Mouse (Mus musculus) inflammation-experienced regulatory T-cells, adult 6 months (primary cell): ENCODE data around the gene Grik4. TPM values are rescaled to one million over a fixed set of nuclear protein-coding genes. Genes with fewer than 3 reads are reported as not detected.

ENCODE experiments used
- ATAC-seq: one replicate; pipeline ENCODE4 v1.8.0; 2017
- polyA plus RNA-seq, 3 experiments: library from polyadenylated mRNA; unstranded; fragments of 100-300 nt; shearing (Covaris generic); gene quantifications; one replicate each; pipeline ENCODE4 v1.2.1; 2017

The Grik4 gene
- polyA plus RNA-seq, 3 experiments from 2014 or later, result 0.06 to 0.08 TPM; not detected in 1

- no peak for ATAC-seq
These were observed 201.9 kb downstream of the Grik4 start for GRCm38 (mm10) chr9:42742385-42742784.

- ATAC-seq, result no peak
These were observed 207.5 kb downstream of the Grik4 start for GRCm38 (mm10) chr9:42736697-42737335.

GRCm38 (mm10) chr9:42735086-42735485 is 209.2 kb downstream of the Grik4 start:
- no peak for ATAC-seq

GRCm38 (mm10) chr9:42732731-42733318 is 211.5 kb downstream of the Grik4 start:
- no peak for ATAC-seq

GRCm38 (mm10) chr9:42728472-42728871 is 215.8 kb downstream of the Grik4 start:
- ATAC-seq, result no peak

- ATAC-seq, result no peak
These were observed 216.6 kb downstream of the Grik4 start for GRCm38 (mm10) chr9:42727661-42728060.

GRCm38 (mm10) chr9:42727186-42727585 is 217.1 kb downstream of the Grik4 start:
- no peak for ATAC-seq

GRCm38 (mm10) chr9:42724099-42724498 is 220.2 kb downstream of the Grik4 start:
- no peak for ATAC-seq

- ATAC-seq, result no peak
These were observed 221.8 kb downstream of the Grik4 start for GRCm38 (mm10) chr9:42722501-42722900.

- no peak for ATAC-seq
These were observed 222.6 kb downstream of the Grik4 start for GRCm38 (mm10) chr9:42721718-42722117.

GRCm38 (mm10) chr9:42721146-42721545 is 223.1 kb downstream of the Grik4 start:
- ATAC-seq, result no peak

- no peak for ATAC-seq
These were observed 230.4 kb downstream of the Grik4 start for GRCm38 (mm10) chr9:42713912-42714311.

GRCm38 (mm10) chr9:42705848-42706247 is 238.4 kb downstream of the Grik4 start:
- no peak for ATAC-seq

GRCm38 (mm10) chr9:42703191-42703854 is 241.0 kb downstream of the Grik4 start:
- ATAC-seq, result no peak

GRCm38 (mm10) chr9:42702231-42703132 is 241.8 kb downstream of the Grik4 start:
- ATAC-seq, result no peak

- ATAC-seq, result no peak
These were observed 242.6 kb downstream of the Grik4 start for GRCm38 (mm10) chr9:42701729-42702128.

- ATAC-seq, result no peak
These were observed 251.3 kb downstream of the Grik4 start for GRCm38 (mm10) chr9:42693024-42693423.

GRCm38 (mm10) chr9:42688143-42688542 is 256.1 kb downstream of the Grik4 start:
- ATAC-seq, result no peak

- no peak for ATAC-seq
These were observed 258.2 kb downstream of the Grik4 start for GRCm38 (mm10) chr9:42686104-42686503.

GRCm38 (mm10) chr9:42674017-42674412 is 270.3 kb downstream of the Grik4 start:
- no peak for ATAC-seq

- ATAC-seq, result no peak
These were observed 270.8 kb downstream of the Grik4 start for GRCm38 (mm10) chr9:42673385-42674016.

- ATAC-seq, result no peak
These were observed 271.3 kb downstream of the Grik4 start for GRCm38 (mm10) chr9:42672982-42673381.
